Mouse (Mus musculus): ENCODE data around the gene Bnip1. TPM values are rescaled to one million over a fixed set of nuclear protein-coding genes. Genes with fewer than 3 reads are reported as not detected.

The Bnip1 gene
- total and polyA plus RNA-seq, 2 experiments, result 17.5 to 25.2 TPM

DNA sequence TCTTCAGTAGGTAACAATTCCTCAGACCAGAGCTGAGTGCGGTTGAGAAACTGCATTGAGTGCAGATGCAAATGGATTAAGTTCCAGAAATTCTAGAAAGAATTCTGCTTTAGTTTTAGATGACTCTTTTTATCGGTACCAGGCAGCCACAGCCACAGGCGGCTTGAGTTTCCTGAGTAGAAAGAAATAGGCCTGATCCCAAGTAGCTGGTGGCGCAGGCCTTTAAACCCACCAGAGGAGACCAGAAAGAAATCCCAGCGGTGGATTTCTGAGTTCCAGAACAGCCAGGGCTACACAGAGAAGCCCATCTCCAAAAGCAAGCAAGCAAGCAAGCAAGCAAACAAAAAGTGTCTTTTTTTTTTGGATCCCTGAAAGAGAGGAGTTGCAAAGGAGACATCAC is 55.5 kb downstream of the Bnip1 start:
- no peaks in the 10 kb centered on the region for H3K79me2 ChIP-seq (ENCODE audit: control insufficient read depth, insufficient read depth, low read length)
- H3K4me1 ChIP-seq (ENCODE audit: control insufficient read depth, insufficient read depth, low read length), result no peaks in the 10 kb centered on the region
- H3K27ac ChIP-seq (replicated peaks; ENCODE audit: insufficient read depth, low read depth, low read length), result no peak overlapping the region
- no peaks in the 10 kb centered on the region for H3K36me3 ChIP-seq (ENCODE audit: control insufficient read depth, insufficient read depth, low read length)
- TF ChIP-seq POLR2A (IDR thresholded peaks at IDR 0.05; ENCODE audit: extremely low read depth, insufficient read depth, low read length), result no peak
- TF ChIP-seq CTCF (IDR thresholded peaks at IDR 0.05; ENCODE audit: low read depth, low read length), result no peak
- H3K4me3 ChIP-seq (ENCODE audit: insufficient read depth, low read depth, low read length), result no peak overlapping the region
- H3K9ac ChIP-seq (ENCODE audit: low read depth, low read length), result no peak overlapping the region
- no peak for DNase-seq (ENCODE audit: extremely low read depth, low read depth, low spot score)
- 65% methylated on average over 5 of the region's 5 CpGs for WGBS
- H3K27me3 ChIP-seq (ENCODE audit: control insufficient read depth, insufficient read depth, low read length), result peaks cover 34% of the 10 kb centered on the region

DNA sequence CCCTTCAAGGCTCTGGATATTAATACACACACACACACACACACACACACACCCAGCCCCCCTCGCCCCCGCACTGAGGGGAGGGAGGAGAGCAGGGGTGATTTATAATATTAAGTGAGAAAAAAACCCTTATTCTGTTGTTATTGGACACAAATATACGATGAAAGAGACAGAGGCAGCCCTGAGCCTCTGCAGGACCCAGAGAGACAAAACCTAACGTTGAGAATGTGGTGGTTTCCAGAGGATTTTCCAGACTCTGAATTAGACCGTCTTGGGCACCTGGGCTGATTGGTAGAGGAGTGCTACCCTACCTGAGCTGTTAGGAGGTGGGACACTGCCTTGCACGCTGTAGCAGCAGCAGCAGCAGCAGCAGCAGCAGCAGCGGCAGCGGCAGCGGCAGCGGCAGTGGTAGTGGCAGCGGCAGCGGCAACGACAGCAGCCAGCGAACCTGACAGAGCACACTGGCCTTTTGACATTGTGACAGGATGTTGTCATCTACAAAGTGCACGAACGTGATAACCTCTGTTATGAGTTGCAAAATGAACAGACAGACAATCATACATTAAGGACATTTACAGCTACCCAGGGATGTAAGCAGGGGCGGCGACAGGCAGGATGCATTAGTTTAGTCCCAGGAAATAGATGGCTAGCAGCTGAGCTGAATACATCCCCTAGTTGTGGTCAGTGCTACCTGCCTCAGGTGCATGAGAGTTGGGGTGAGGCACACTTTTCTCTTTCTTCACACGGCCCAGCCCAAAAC is 56.1 kb downstream of the Bnip1 start:
- TF ChIP-seq POLR2A (IDR thresholded peaks at IDR 0.05; ENCODE audit: extremely low read depth, insufficient read depth, low read length) (no peak), CTCF (IDR thresholded peaks at IDR 0.05; ENCODE audit: low read depth, low read length) (no peak)
- no peak overlapping the region for H3K27ac ChIP-seq (replicated peaks; ENCODE audit: insufficient read depth, low read depth, low read length)
- WGBS, result 9% methylated on average over 19 of the region's 19 CpGs
- no peak overlapping the region; the same call in 1 of the 2 replicates for H3K9ac ChIP-seq (ENCODE audit: low read depth, low read length)
- DNase-seq (ENCODE audit: extremely low read depth, low read depth, low spot score), result peak; percentile 4
- no peaks in the 10 kb centered on the region for H3K4me1 ChIP-seq (ENCODE audit: control insufficient read depth, insufficient read depth, low read length)
- H3K4me3 ChIP-seq (ENCODE audit: insufficient read depth, low read depth, low read length), result no peak overlapping the region
- H3K36me3 ChIP-seq (ENCODE audit: control insufficient read depth, insufficient read depth, low read length), result no peaks in the 10 kb centered on the region
- H3K27me3 ChIP-seq (ENCODE audit: control insufficient read depth, insufficient read depth, low read length), result peaks cover 35% of the 10 kb centered on the region
- H3K79me2 ChIP-seq (ENCODE audit: control insufficient read depth, insufficient read depth, low read length), result no peaks in the 10 kb centered on the region

DNA sequence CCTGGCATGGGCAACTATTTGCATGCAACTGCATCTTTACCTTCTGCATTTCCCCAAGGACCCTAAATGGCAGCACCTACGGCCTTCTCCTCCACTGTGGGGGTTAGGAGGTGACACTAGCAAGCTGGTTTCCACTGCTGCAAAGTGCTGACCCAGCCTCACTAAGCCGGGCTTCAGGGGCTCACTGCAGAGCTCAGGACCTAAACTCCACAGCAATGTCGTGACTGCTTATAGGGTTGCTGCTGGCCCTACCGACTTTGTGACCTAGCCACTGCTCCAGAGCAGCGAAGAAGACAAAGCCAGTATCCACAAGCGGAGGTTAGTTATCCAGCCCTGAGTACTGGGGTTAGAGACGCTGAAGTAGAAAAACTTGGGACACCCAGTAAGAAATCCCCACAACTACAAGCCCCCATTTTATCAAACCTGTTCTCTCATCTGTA is 56.7 kb downstream of the Bnip1 start:
- Histone ChIP-seq H3K4me3 (ENCODE audit: insufficient read depth, low read depth, low read length) (no peak overlapping the region), H3K4me1 (ENCODE audit: control insufficient read depth, insufficient read depth, low read length) (peaks cover 2% of the 10 kb centered on the region), H3K27ac (replicated peaks; ENCODE audit: insufficient read depth, low read depth, low read length) (no peak overlapping the region), H3K9ac (ENCODE audit: low read depth, low read length) (no peak overlapping the region), H3K27me3 (ENCODE audit: control insufficient read depth, insufficient read depth, low read length) (peaks cover 35% of the 10 kb centered on the region), H3K79me2 (ENCODE audit: control insufficient read depth, insufficient read depth, low read length) (no peaks in the 10 kb centered on the region), H3K36me3 (ENCODE audit: control insufficient read depth, insufficient read depth, low read length) (no peaks in the 10 kb centered on the region)
- TF ChIP-seq POLR2A (IDR thresholded peaks at IDR 0.05; ENCODE audit: extremely low read depth, insufficient read depth, low read length) (no peak), CTCF (IDR thresholded peaks at IDR 0.05; ENCODE audit: low read depth, low read length) (no peak)
- 14% methylated on average over 7 of the region's 7 CpGs for WGBS
- no peak for DNase-seq (ENCODE audit: extremely low read depth, low read depth, low spot score)

DNA sequence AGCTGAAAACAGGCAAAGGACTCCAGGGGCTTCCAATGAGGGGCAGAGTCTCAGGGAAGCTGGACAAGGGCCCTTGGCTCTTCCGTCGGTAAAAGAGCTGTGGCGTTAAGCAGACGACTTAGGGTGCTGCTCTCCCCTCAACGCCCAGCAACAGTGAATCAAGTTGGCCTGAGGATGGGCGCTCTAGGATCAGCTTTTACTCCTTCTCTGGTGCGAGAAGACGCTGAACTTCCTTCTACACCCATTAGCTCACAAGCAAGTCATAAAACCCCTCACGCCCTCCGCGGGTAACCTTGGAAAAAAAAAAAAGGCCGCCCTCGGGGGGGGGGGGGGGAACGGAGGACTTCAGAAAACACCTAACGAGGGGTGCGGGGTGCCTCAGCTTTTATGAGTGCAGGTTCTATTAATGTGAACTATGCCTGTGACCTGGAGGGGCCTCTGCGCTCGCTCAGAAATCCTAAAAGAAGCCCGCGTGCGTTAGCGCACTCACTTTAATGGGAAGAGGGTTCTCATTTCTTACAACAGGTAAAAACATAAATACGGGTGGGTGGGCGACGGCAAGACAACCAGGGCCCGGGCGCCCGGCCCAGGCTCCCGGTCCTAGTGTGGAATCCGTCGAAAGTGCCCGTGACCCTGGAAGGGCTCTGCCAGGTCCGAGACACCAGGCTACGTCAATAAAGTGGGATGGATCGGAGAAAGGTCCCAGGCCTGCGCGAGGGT is 57.5 kb downstream of the Bnip1 start:
- Histone ChIP-seq H3K27ac (replicated peaks; ENCODE audit: insufficient read depth, low read depth, low read length) (no peak overlapping the region), H3K79me2 (ENCODE audit: control insufficient read depth, insufficient read depth, low read length) (no peaks in the 10 kb centered on the region), H3K9ac (ENCODE audit: low read depth, low read length) (no peak overlapping the region), H3K27me3 (ENCODE audit: control insufficient read depth, insufficient read depth, low read length) (peaks cover 35% of the 10 kb centered on the region), H3K4me3 (ENCODE audit: insufficient read depth, low read depth, low read length) (no peak overlapping the region), H3K36me3 (ENCODE audit: control insufficient read depth, insufficient read depth, low read length) (no peaks in the 10 kb centered on the region), H3K4me1 (ENCODE audit: control insufficient read depth, insufficient read depth, low read length) (peaks cover 4% of the 10 kb centered on the region)
- TF ChIP-seq POLR2A (IDR thresholded peaks at IDR 0.05; ENCODE audit: extremely low read depth, insufficient read depth, low read length) (no peak), CTCF (IDR thresholded peaks at IDR 0.05; ENCODE audit: low read depth, low read length) (no peak)
- WGBS, result 9% methylated on average over 37 of the region's 37 CpGs
- DNase-seq (ENCODE audit: extremely low read depth, low read depth, low spot score), result no peak

DNA sequence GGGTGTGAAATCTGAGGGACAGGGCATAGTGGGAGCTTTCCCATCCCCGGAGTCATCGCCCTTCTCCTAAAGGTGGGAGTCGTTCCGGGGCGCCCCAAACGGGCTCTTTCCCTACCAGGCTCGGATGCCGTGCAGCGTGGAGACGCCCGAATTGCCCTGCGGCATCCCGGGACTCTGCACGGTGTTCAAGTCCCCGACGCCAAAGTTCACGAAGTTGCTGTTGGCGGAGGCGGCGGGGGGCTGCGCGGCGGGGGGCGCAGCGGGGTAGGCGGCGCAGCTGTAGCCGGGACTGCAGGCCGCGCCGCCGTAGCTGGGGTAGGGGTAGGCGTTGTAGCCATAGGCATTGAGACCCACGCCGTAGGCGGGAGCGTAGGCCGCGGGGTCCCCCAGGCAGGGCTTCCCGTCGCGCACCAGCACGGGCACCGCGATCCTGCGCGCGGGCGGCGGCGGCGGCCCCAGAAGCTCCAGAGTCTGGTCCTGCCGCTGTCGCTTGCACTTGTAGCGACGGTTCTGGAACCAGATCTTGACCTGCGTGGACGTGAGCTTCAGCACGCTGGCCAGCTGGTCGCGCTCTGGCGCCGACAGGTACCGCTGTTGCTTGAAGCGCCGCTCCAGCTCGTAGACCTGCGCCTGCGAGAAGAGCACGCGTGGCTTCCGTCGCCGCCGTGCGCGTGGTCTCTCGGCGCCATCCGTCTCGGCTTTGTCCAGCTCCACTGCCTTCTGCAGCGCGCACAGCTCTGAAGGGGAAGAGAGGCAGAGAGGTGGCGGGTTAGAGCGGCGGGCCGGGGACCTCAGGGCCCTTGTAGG is 58.2 kb downstream of the Bnip1 start:
- peaks cover 35% of the 10 kb centered on the region for H3K27me3 ChIP-seq (ENCODE audit: control insufficient read depth, insufficient read depth, low read length)

More for the DNA sequence above, 58.2 kb downstream of the Bnip1 start:
- no peaks in the 10 kb centered on the region for H3K79me2 ChIP-seq (ENCODE audit: control insufficient read depth, insufficient read depth, low read length)
- H3K36me3 ChIP-seq (ENCODE audit: control insufficient read depth, insufficient read depth, low read length), result no peaks in the 10 kb centered on the region
- H3K9ac ChIP-seq (ENCODE audit: low read depth, low read length), result no peak overlapping the region
- 4% methylated on average over 87 of the region's 87 CpGs for WGBS
- peaks cover 4% of the 10 kb centered on the region for H3K4me1 ChIP-seq (ENCODE audit: control insufficient read depth, insufficient read depth, low read length)
- no peak for DNase-seq (ENCODE audit: extremely low read depth, low read depth, low spot score)
- TF ChIP-seq POLR2A (IDR thresholded peaks at IDR 0.05; ENCODE audit: extremely low read depth, insufficient read depth, low read length) (no peak), CTCF (IDR thresholded peaks at IDR 0.05; ENCODE audit: low read depth, low read length) (no peak)
- no peak overlapping the region for H3K4me3 ChIP-seq (ENCODE audit: insufficient read depth, low read depth, low read length)
- no peak overlapping the region for H3K27ac ChIP-seq (replicated peaks; ENCODE audit: insufficient read depth, low read depth, low read length)
